Mouse (Mus musculus): ENCODE data around the gene Hhat.

Gene Hhat

GRCm38 (mm10) chr1:192770495-192771331 is at the start of gene Hhat:
Gene Hhat (minus strand): TSS chr1:192771223.
- DNase-seq = peak; percentile 79 to 83

- no peak for DNase-seq
Observed at GRCm38 (mm10) chr1:192818334-192818733, 47.3 kb upstream of the Hhat start.

GRCm38 (mm10) chr1:192815789-192816188 is 44.8 kb upstream of the Hhat start:
- DNase-seq = no peak

GRCm38 (mm10) chr1:192814700-192815099 is 43.7 kb upstream of the Hhat start:
- DNase-seq = no peak

GRCm38 (mm10) chr1:192812758-192813157 is 41.7 kb upstream of the Hhat start:
- no peak for DNase-seq

GRCm38 (mm10) chr1:192812290-192812689 is 41.3 kb upstream of the Hhat start:
- DNase-seq = no peak

GRCm38 (mm10) chr1:192806168-192807157 is 35.4 kb upstream of the Hhat start:
- DNase-seq = no peak

GRCm38 (mm10) chr1:192800338-192800737 is 29.3 kb upstream of the Hhat start:
- no peak for DNase-seq

GRCm38 (mm10) chr1:192799165-192799991 is 28.4 kb upstream of the Hhat start:
- DNase-seq = peak; percentile 36 to 53

GRCm38 (mm10) chr1:192798212-192799164 is 27.5 kb upstream of the Hhat start:
- no peak for DNase-seq

GRCm38 (mm10) chr1:192797011-192797274 is 25.9 kb upstream of the Hhat start:
- no peak for DNase-seq

GRCm38 (mm10) chr1:192796201-192797010 is 25.4 kb upstream of the Hhat start:
- DNase-seq = no peak

- DNase-seq = peak in 1 of 2 experiments; percentile 23
Observed at GRCm38 (mm10) chr1:192794957-192795745, 24.1 kb upstream of the Hhat start.

GRCm38 (mm10) chr1:192791897-192792361 is 20.9 kb upstream of the Hhat start:
- DNase-seq = peak; percentile 55 to 63

GRCm38 (mm10) chr1:192790442-192790841 is 19.4 kb upstream of the Hhat start:
- DNase-seq = peak; percentile 45 to 55

GRCm38 (mm10) chr1:192789828-192790227 is 18.8 kb upstream of the Hhat start:
- no peak for DNase-seq

GRCm38 (mm10) chr1:192789111-192789522 is 18.1 kb upstream of the Hhat start:
- DNase-seq = no peak

- no peak for DNase-seq
Observed at GRCm38 (mm10) chr1:192786194-192786593, 15.2 kb upstream of the Hhat start.

Measured in thymus, postnatal 36 days (tissue).